Mouse (Mus musculus): ENCODE results near the gene Neurl1a.

DNA sequence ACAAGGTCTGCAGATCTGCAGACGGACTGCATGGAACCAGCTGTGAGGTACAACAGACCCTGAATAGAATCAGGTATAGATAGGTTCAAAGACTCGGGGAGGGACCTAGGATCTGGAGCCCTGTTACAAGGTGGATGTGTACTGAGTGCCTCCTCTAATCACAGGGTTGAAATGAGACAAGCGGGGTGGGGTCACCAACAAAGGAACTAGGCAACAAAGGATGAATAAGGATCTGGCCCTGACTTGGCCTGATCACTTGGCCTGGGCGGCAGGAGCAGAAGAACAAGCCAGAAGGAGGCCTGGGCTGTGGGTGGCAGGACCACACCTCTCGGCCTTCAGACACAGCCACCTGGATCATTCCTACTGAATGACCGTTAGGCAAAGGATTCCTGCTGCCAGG, 107.0 kb downstream of the Neurl1a start:
- TF ChIP-seq POLR2A (IDR thresholded peaks at IDR 0.05; ENCODE audit: borderline replicate concordance, extremely low read depth, low read depth, low read length), result no peak
- no peak for TF ChIP-seq CTCF (IDR thresholded peaks at IDR 0.05; ENCODE audit: insufficient read depth, low read length)
